Mouse (Mus musculus): ENCODE measurements around the gene Kcnj10. TPM values are rescaled to one million over a fixed set of nuclear protein-coding genes. Genes with fewer than 3 reads are reported as not detected.

Gene Kcnj10
- total and polyA plus RNA-seq, 3 experiments: 0.04 to 0.72 TPM; not detected in 1

- Histone ChIP-seq H3K36me3 (ENCODE audit: control insufficient read depth in 1 of 2, insufficient read depth in 2 of 2, low read length in 2 of 2) (no peaks in the 10 kb centered on the region), H3K4me3 (ENCODE audit: control insufficient read depth in 1 of 2, insufficient read depth in 1 of 2, low read depth in 2 of 2, low read length in 2 of 2) (no peak overlapping the region), H3K9ac (ENCODE audit: control insufficient read depth, low read depth, low read length, poor library complexity, severe bottlenecking) (no peak overlapping the region), H3K27ac (ENCODE audit: control insufficient read depth, low read depth, low read length) (no peak overlapping the region), H3K9me3 (replicated peaks; ENCODE audit: insufficient read depth, low read length) (no peaks in the 10 kb centered on the region), H3K4me1 (ENCODE audit: control insufficient read depth in 1 of 2, insufficient read depth in 2 of 2, low read length in 2 of 2) (no peaks in the 10 kb centered on the region), H3K79me2 (ENCODE audit: control insufficient read depth, insufficient read depth, low read length, poor library complexity) (no peaks in the 10 kb centered on the region), H3K27me3 (ENCODE audit: control insufficient read depth in 1 of 2, insufficient read depth in 2 of 2, low read length in 2 of 2) (peaks cover 4 to 7% of the 10 kb centered on the region in 2 experiments; a peak in 3 of 4 replicates)
- TF ChIP-seq MAFK (IDR thresholded peaks at IDR 0.05; ENCODE audit: borderline replicate concordance, low read depth, low read length) (no peak), E2F4 (IDR thresholded peaks at IDR 0.05; ENCODE audit: borderline replicate concordance, low read depth, low read length) (no peak), ETS1 (IDR thresholded peaks at IDR 0.05; ENCODE audit: low read depth, low read length) (no peak)
- DNase-seq (ENCODE audit: low read depth, low spot score): no peak
These were observed 11.4 kb downstream of the Kcnj10 start for GRCm38 (mm10) chr1:172352453-172352852.

- Histone ChIP-seq H3K36me3 (ENCODE audit: control insufficient read depth in 1 of 2, insufficient read depth in 2 of 2, low read length in 2 of 2) (no peaks in the 10 kb centered on the region), H3K4me1 (ENCODE audit: control insufficient read depth in 1 of 2, insufficient read depth in 2 of 2, low read length in 2 of 2) (no peaks in the 10 kb centered on the region), H3K27me3 (ENCODE audit: control insufficient read depth in 1 of 2, insufficient read depth in 2 of 2, low read length in 2 of 2) (peaks cover 7 to 9% of the 10 kb centered on the region in 2 experiments), H3K4me3 (ENCODE audit: control insufficient read depth in 1 of 2, insufficient read depth in 1 of 2, low read depth in 2 of 2, low read length in 2 of 2) (no peak overlapping the region), H3K27ac (ENCODE audit: control insufficient read depth, low read depth, low read length) (no peak overlapping the region), H3K9me3 (replicated peaks; ENCODE audit: insufficient read depth, low read length) (no peaks in the 10 kb centered on the region), H3K79me2 (ENCODE audit: control insufficient read depth, insufficient read depth, low read length, poor library complexity) (no peaks in the 10 kb centered on the region), H3K9ac (ENCODE audit: control insufficient read depth, low read depth, low read length, poor library complexity, severe bottlenecking) (no peak overlapping the region)
- no peak for TF ChIP-seq USF1 (IDR thresholded peaks at IDR 0.05; ENCODE audit: low read depth, low read length)
- TF ChIP-seq ZKSCAN1 (IDR thresholded peaks at IDR 0.05; ENCODE audit: low read depth, low read length): no peak
- no peak for TF ChIP-seq GABPA (IDR thresholded peaks at IDR 0.05; ENCODE audit: low read depth, low read length)
- no peak for TF ChIP-seq EP300 (IDR thresholded peaks at IDR 0.05; ENCODE audit: low read depth in 1 of 2, low read length in 2 of 2)
- no peak for TF ChIP-seq ETS1 (IDR thresholded peaks at IDR 0.05; ENCODE audit: low read depth, low read length)
- TF ChIP-seq USF2 (IDR thresholded peaks at IDR 0.05; ENCODE audit: borderline replicate concordance in 1 of 2, insufficient read depth in 1 of 2, low read depth in 1 of 2, low read length in 2 of 2): no peak
- TF ChIP-seq ELF1 (IDR thresholded peaks at IDR 0.05; ENCODE audit: low read depth, low read length): no peak
- TF ChIP-seq RCOR1 (IDR thresholded peaks at IDR 0.05; ENCODE audit: low read depth, low read length): no peak
- TF ChIP-seq MAZ (IDR thresholded peaks at IDR 0.05; ENCODE audit: low read depth, low read length): no peak
- no peak for TF ChIP-seq SIN3A (IDR thresholded peaks at IDR 0.05; ENCODE audit: low read length)
- TF ChIP-seq NELFE (IDR thresholded peaks at IDR 0.05; ENCODE audit: low read depth, low read length): no peak
- no peak for TF ChIP-seq KAT2A (conservative IDR thresholded peaks at IDR 0.05; ENCODE audit: low read depth, low read length)
- no peak for TF ChIP-seq BHLHE40 (IDR thresholded peaks at IDR 0.05; ENCODE audit: borderline replicate concordance, low read depth, low read length)
- no peak for TF ChIP-seq ZNF384 (IDR thresholded peaks at IDR 0.05; ENCODE audit: low read depth, low read length)
- no peak for TF ChIP-seq TBP (IDR thresholded peaks at IDR 0.05; ENCODE audit: low read depth, low read length)
- TF ChIP-seq GATA1 (IDR thresholded peaks at IDR 0.05; ENCODE audit: low read depth, low read length): no peak
- TF ChIP-seq RAD21 (IDR thresholded peaks at IDR 0.05; ENCODE audit: low read depth, low read length): no peak
- no peak for DNase-seq (ENCODE audit: low read depth, low spot score)
These were observed 14.3 kb downstream of the Kcnj10 start for GRCm38 (mm10) chr1:172355336-172355735.
